Mouse (Mus musculus) effector memory CD4-positive, alpha-beta T cell, adult 5 months (primary cell): ENCODE measurements around the gene Ttf2. TPM values are rescaled to one million over a fixed set of nuclear protein-coding genes. Genes with fewer than 3 reads are reported as not detected.

Experiments used
- polyA plus RNA-seq: library from polyadenylated mRNA; unstranded; fragments of 100-300 nt; shearing (Covaris generic); gene quantifications from one replicate; pipeline ENCODE4 v1.2.1, GENCODE M21; 2017

The Ttf2 gene
- 7.4 TPM for polyA plus RNA-seq

DNA sequence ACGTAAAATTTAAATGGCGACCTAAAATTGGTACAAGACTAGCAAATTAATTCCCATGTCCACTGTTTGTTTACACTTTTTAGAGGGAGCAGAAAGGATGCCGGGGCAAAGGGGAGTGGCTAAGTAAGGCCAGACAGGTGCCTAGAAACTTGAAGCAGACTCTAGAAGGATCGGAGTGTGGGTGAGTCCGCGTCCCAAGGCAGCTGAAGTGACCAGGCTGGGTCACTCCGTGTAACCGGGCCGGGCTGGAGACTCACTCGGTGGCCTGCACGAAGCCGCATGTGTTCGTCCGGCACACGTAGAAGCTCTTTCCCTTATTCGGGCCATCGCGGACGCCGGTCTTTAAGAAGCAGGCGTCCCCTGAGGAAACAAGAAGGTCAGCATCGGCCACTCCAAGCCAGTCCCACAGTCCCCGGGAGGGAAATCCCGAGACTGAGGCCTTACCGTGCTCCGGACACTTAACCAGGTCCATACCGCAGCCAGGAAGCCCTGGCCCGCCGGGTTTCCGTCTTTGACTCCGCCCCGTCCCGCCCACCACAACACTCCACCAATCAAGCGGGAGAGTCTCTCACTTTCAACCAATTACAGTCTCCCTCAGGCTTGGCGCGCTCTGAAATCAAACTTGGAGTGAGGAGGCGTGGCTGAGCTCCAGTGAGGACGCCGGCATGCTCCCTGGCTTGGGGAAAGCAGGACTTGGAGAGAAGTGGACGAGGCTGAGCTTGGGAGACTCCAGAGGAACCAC is at the start of gene Ttf2:
Gene Ttf2 (minus strand): TSS at position 488 of the 742 bp plus-strand sequence.

DNA sequence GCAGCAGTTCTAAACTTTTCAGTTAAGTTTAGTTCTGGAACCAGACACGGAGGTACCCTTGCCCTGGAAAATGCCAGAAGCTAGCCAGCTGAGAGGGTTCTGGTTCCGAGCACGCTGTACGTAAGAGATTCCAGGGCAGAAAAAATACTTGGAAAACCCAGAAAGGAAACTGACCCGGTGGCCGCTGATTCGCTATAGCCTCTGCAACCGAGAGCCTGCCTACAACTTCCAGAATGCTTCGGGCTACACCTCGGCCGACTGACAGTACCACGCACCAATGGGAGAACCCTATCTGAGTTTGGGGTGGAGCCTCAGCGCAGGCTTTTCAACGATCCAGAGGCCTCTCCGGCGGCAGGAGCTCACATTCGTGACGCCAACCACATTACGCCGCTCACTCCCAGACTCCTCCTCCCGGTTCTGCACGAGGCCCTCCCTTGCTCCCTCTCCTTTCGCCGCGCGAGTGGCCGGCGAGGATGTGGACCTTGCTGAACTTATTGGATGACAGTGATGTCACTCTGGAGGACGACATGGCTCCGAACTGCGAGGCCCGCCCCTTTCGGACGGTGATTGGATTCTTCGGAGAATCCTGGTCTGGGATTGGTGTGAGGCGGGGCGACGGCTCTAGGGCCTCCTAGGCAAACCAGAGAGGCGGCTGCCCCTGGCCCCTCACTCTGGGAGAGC is 47.5 kb downstream of the Ttf2 start, which contains the start of gene Trim45:
Gene Trim45 (plus strand): TSS at position 378 of the 681 bp plus-strand sequence.

Other genes starting within 250 kb of the Ttf2 start
- not detected for gene Vtcn1, start 144.2 kb downstream of the Ttf2 start, polyA plus RNA-seq
- gene Trim45, start 47.5 kb downstream of the Ttf2 start, polyA plus RNA-seq, result 0.20 TPM
- gene Cd101, start 59.9 kb upstream of the Ttf2 start, polyA plus RNA-seq, result 15.5 TPM
- 1.3 TPM for gene Ptgfrn, start 140.6 kb upstream of the Ttf2 start, polyA plus RNA-seq